Mouse (Mus musculus): ENCODE data around the gene Npas3. TPM values are rescaled to one million over a fixed set of nuclear protein-coding genes. Genes with fewer than 3 reads are reported as not detected.

The Npas3 gene
- polyA plus RNA-seq, 1 experiment from 2014 or later: 7.8 TPM

DNA sequence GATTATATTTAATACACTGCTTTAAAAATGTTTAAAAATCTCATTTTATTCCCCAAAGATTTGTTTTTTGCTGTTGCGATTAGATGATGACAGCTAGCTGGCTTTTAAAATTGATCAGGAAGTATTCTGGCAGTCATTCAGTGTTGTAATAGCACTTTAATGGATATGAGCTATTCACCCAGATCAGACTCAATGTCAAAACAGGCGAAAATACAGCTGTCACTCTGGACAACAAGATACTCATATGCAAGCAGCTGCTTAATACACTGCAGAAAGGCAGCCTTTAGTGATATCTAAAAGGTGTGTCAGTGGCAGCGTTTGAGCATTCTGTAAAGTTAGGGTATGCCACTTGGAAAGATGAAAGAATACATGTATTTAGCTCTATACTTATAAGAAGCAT is 83.3 kb downstream of the Npas3 start:
- Histone ChIP-seq H3K9ac (no peak overlapping the region), H3K9me3 (no peaks in the 10 kb centered on the region), H3K27me3 (no peaks in the 10 kb centered on the region), H3K4me3 (no peak overlapping the region), H3K4me1 (peaks cover 26% of the 10 kb centered on the region), H3K27ac (no peak overlapping the region), H3K4me2 (replicated peaks) (no peak overlapping the region), H3K36me3 (no peaks in the 10 kb centered on the region)
- ATAC-seq (ENCODE audit: low FRiP score, low read depth): no peak
- WGBS: 78% methylated on average over 3 of the region's 3 CpGs

DNA sequence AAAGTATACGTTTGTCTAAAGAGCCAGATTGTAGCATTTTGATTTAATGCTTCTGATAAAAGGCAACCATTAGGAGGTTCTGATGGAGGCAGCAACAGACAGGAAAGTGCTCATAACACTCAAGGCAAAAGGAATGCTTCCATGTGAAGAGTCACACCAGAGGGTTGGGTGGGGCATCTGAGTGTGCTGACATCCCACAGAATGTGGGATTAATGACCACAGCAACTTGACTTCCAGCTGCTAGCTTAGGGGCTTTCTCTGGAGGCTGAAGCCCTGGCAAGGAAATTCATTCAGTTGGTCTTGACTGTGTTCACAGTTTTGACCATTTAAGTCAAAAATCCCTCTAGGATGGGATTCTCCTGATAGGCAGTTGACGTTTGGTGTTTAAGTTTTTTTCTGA is 84.8 kb downstream of the Npas3 start:
- peaks cover 14% of the 10 kb centered on the region for H3K4me1 ChIP-seq
- ATAC-seq (ENCODE audit: low FRiP score, low read depth): no peak
- H3K27me3 ChIP-seq: no peaks in the 10 kb centered on the region
- H3K36me3 ChIP-seq: no peaks in the 10 kb centered on the region
- no peak overlapping the region for H3K27ac ChIP-seq
- H3K9ac ChIP-seq: no peak overlapping the region
- no peak overlapping the region for H3K4me2 ChIP-seq (replicated peaks)
- H3K9me3 ChIP-seq: no peaks in the 10 kb centered on the region
- 79% methylated on average over 2 of the region's 2 CpGs for WGBS
- no peak overlapping the region for H3K4me3 ChIP-seq

DNA sequence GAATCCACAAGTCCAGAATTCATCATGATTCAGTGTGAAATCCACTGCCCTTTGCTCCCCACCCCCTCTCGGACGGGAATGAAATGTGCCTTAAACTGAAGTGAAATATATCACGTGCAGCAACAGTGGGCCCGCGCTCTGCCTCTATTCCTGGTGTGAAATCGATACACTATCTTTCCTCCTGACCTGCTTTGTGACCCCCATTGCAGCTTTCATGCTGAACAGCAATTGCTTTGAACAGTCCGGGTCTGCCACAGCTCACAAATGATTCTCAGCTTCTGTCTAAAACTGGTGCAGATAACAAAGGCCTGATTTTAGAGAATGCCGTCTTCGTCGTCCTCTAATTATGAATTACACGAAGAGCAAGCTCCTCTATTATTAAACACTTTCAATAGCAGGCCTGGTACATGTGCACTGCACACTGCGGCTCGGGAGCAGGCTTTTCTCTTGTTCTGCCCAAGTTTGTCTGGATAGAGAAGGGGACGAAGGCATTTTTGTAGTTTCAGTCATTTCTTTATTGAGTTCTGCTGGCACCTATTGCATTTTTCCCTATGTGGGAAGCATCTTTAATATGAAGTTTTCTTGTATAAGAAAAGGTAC is 90.0 kb downstream of the Npas3 start:
- ATAC-seq (ENCODE audit: low FRiP score, low read depth): no peak
- 69% methylated on average over 14 of the region's 14 CpGs for WGBS
- Histone ChIP-seq H3K4me3 (no peak overlapping the region), H3K36me3 (no peaks in the 10 kb centered on the region), H3K27me3 (no peaks in the 10 kb centered on the region), H3K4me2 (replicated peaks) (no peak overlapping the region), H3K4me1 (no peaks in the 10 kb centered on the region), H3K9ac (no peak overlapping the region), H3K27ac (no peak overlapping the region), H3K9me3 (no peaks in the 10 kb centered on the region)

DNA sequence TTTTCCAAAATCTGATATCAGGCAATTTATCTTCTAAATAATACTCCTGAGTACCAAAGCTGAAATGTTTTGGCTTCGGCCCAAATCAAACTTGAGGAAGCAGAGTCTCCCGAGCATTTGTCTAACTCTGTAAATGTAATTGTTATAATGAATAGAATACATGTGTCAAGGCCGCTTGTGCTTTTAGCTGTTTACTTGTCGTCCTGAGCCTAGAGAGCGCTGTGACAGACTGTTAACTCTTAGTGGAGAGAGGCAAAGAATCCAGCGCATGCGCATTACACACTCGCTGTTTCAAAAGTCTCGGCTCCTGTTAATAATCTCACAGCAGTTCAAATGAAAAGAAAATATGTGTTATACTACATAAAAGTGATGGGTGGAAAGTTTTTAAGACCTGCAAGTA is 94.3 kb downstream of the Npas3 start:
- H3K9ac ChIP-seq: no peak overlapping the region
- H3K4me2 ChIP-seq (replicated peaks): no peak overlapping the region
- H3K4me1 ChIP-seq: no peaks in the 10 kb centered on the region
- H3K9me3 ChIP-seq: no peaks in the 10 kb centered on the region
- no peak overlapping the region for H3K4me3 ChIP-seq
- no peak for ATAC-seq (ENCODE audit: low FRiP score, low read depth)
- no peaks in the 10 kb centered on the region for H3K36me3 ChIP-seq
- no peak overlapping the region for H3K27ac ChIP-seq
- no peaks in the 10 kb centered on the region for H3K27me3 ChIP-seq
- WGBS: 65% methylated on average over 9 of the region's 9 CpGs

GRCm38 (mm10) chr12:53351860-53352259 is 103.4 kb downstream of the Npas3 start:
- H3K4me1 ChIP-seq: 0 out of 2 replicates have a peak, but pooled peaks cover 3% of the 10 kb centered on the region
- no peak overlapping the region for H3K27ac ChIP-seq
- no peak overlapping the region for H3K4me2 ChIP-seq (replicated peaks)
- H3K27me3 ChIP-seq: no peaks in the 10 kb centered on the region
- no peak overlapping the region for H3K9ac ChIP-seq
- 84% methylated on average over 7 of the region's 7 CpGs for WGBS
- no peaks in the 10 kb centered on the region for H3K36me3 ChIP-seq
- H3K9me3 ChIP-seq: no peaks in the 10 kb centered on the region
- ATAC-seq (ENCODE audit: low FRiP score, low read depth): no peak
- H3K4me3 ChIP-seq: no peak overlapping the region

GRCm38 (mm10) chr12:53365751-53366150 is 117.3 kb downstream of the Npas3 start:
- Histone ChIP-seq H3K9me3 (no peaks in the 10 kb centered on the region), H3K27me3 (no peaks in the 10 kb centered on the region), H3K4me3 (no peak overlapping the region), H3K36me3 (no peaks in the 10 kb centered on the region), H3K27ac (no peak overlapping the region), H3K4me1 (no peaks in the 10 kb centered on the region), H3K4me2 (replicated peaks) (no peak overlapping the region), H3K9ac (no peak overlapping the region)
- ATAC-seq (ENCODE audit: low FRiP score, low read depth): no peak
- 92% methylated on average over 5 of the region's 5 CpGs for WGBS

DNA sequence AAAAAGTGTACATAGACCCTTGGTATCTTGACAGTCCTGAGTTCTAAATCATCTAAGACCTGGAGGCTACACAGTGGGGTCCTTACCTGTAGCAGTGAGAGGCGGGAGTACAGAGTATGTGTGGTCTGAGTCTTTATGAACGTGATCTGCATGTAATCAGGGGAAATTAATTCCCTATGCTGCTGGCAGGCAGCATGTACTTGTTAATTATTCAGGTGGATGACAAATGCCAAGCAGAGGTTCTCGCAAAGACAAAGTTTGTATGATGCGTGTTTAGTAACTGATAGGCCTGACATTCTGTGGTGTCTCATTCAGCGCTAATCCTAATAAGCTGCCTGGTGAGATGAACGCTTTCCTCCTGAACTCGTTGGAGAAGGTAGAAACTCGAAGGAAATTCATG is 136.4 kb downstream of the Npas3 start:
- no peaks in the 10 kb centered on the region for H3K36me3 ChIP-seq
- H3K27me3 ChIP-seq: no peaks in the 10 kb centered on the region
- H3K4me1 ChIP-seq: no peaks in the 10 kb centered on the region
- ATAC-seq (ENCODE audit: low FRiP score, low read depth): no peak
- no peak overlapping the region for H3K4me3 ChIP-seq
- H3K9ac ChIP-seq: no peak overlapping the region
- H3K9me3 ChIP-seq: no peaks in the 10 kb centered on the region
- H3K4me2 ChIP-seq (replicated peaks): no peak overlapping the region
- 61% methylated on average over 8 of the region's 8 CpGs for WGBS
- no peak overlapping the region for H3K27ac ChIP-seq

GRCm38 (mm10) chr12:53405856-53406255 is 157.4 kb downstream of the Npas3 start:
- H3K27me3 ChIP-seq: no peaks in the 10 kb centered on the region
- H3K9me3 ChIP-seq: no peaks in the 10 kb centered on the region
- H3K9ac ChIP-seq: no peak overlapping the region
- H3K4me1 ChIP-seq: peaks cover 20% of the 10 kb centered on the region
- no peak overlapping the region for H3K4me2 ChIP-seq (replicated peaks)
- WGBS: 44% methylated on average over 4 of the region's 4 CpGs
- no peak for ATAC-seq (ENCODE audit: low FRiP score, low read depth)
- no peak overlapping the region for H3K27ac ChIP-seq
- no peak overlapping the region for H3K4me3 ChIP-seq
- H3K36me3 ChIP-seq: no peaks in the 10 kb centered on the region

DNA sequence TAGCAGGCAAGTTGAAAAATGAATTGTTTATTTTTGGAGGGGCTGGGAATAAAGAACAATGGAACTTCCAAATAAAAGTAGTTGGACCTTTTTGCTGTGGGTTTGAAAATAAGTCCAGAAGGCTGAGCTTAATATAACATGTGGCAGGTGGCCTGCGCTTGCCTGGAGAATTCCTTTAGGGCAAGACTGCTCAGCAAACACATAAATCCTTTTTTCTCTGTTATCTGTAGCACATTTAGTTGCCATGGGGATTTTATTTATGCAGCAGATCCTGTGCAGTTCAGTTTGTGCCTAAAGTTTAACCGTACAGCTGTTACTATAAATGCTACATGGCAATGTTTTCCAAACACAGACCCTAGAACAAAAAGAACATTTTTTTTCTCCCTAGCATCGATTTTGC is 159.3 kb downstream of the Npas3 start:
- Histone ChIP-seq H3K36me3 (no peaks in the 10 kb centered on the region), H3K4me1 (peaks cover 20% of the 10 kb centered on the region), H3K4me2 (replicated peaks) (no peak overlapping the region), H3K27ac (no peak overlapping the region), H3K27me3 (no peaks in the 10 kb centered on the region), H3K9ac (no peak overlapping the region), H3K9me3 (no peaks in the 10 kb centered on the region), H3K4me3 (no peak overlapping the region)
- WGBS: 21% methylated on average over 3 of the region's 3 CpGs
- ATAC-seq (ENCODE audit: low FRiP score, low read depth): 0 out of 2 replicates have a peak, but pooled peaks have one; percentile 40

DNA sequence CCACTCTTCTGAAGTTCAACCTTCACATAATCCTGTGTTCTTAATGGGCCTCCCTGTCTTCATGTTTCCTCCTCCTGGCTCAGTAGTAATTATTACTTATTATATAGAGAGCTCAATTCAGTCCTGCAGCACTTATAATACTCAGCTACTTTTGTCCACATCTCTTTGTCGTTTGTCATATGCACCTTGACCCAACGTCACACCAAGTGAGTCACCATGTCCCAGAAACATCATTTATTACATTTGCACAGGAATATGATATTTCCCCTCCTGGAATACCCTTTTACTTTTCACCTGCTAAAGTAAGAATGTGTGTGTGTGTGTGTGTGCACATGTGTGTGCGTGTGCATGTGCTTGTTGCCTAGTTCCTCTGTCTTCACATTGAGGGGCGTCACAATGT is 161.2 kb downstream of the Npas3 start:
- H3K4me3 ChIP-seq: no peak overlapping the region
- no peaks in the 10 kb centered on the region for H3K9me3 ChIP-seq
- no peak for ATAC-seq (ENCODE audit: low FRiP score, low read depth)
- H3K4me1 ChIP-seq: peaks cover 20% of the 10 kb centered on the region
- H3K4me2 ChIP-seq (replicated peaks): no peak overlapping the region
- H3K36me3 ChIP-seq: no peaks in the 10 kb centered on the region
- H3K27ac ChIP-seq: no peak overlapping the region
- no peaks in the 10 kb centered on the region for H3K27me3 ChIP-seq
- H3K9ac ChIP-seq: no peak overlapping the region
- WGBS: 86% methylated on average over 4 of the region's 4 CpGs

GRCm38 (mm10) chr12:53410647-53411046 is 162.2 kb downstream of the Npas3 start:
- Histone ChIP-seq H3K36me3 (no peaks in the 10 kb centered on the region), H3K27ac (no peak overlapping the region), H3K4me3 (no peak overlapping the region), H3K9me3 (no peaks in the 10 kb centered on the region), H3K27me3 (no peaks in the 10 kb centered on the region), H3K9ac (no peak overlapping the region), H3K4me1 (peaks cover 16% of the 10 kb centered on the region), H3K4me2 (replicated peaks) (no peak overlapping the region)
- ATAC-seq (ENCODE audit: low FRiP score, low read depth): no peak
- WGBS: 91% methylated on average over 2 of the region's 2 CpGs

GRCm38 (mm10) chr12:53416096-53416495 is 167.6 kb downstream of the Npas3 start:
- H3K36me3 ChIP-seq: no peaks in the 10 kb centered on the region
- H3K9ac ChIP-seq: no peak overlapping the region
- H3K4me3 ChIP-seq: no peak overlapping the region
- no peak overlapping the region for H3K27ac ChIP-seq
- H3K9me3 ChIP-seq: no peaks in the 10 kb centered on the region
- no peaks in the 10 kb centered on the region for H3K27me3 ChIP-seq
- H3K4me1 ChIP-seq: no peaks in the 10 kb centered on the region
- no peak for ATAC-seq (ENCODE audit: low FRiP score, low read depth)
- WGBS: 64% methylated on average over 4 of the region's 4 CpGs
- H3K4me2 ChIP-seq (replicated peaks): no peak overlapping the region

- Histone ChIP-seq H3K9me3 (no peaks in the 10 kb centered on the region), H3K27me3 (no peaks in the 10 kb centered on the region), H3K36me3 (no peaks in the 10 kb centered on the region), H3K9ac (no peak overlapping the region), H3K4me3 (no peak overlapping the region), H3K4me2 (replicated peaks) (no peak overlapping the region), H3K4me1 (no peaks in the 10 kb centered on the region), H3K27ac (no peak overlapping the region)
- 78% methylated on average over 4 of the region's 4 CpGs for WGBS
- ATAC-seq (ENCODE audit: low FRiP score, low read depth): no peak
These were observed 173.2 kb downstream of the Npas3 start for GRCm38 (mm10) chr12:53421701-53422100.

Measured in limb, embryonic 13.5 days (tissue).